Mouse (Mus musculus) neural tube, embryonic 13.5 days (tissue): ENCODE results near the gene Zfp710. TPM values are rescaled to one million over a fixed set of nuclear protein-coding genes. Genes with fewer than 3 reads are reported as not detected.

Source experiments
- ATAC-seq: fragments of 200-750 bp; cut with Nextera tagmentation; 2 replicates; pipeline ENCODE4 v1.8.0; 2017; ENCODE audit warnings: low read depth, mild to moderate bottlenecking, moderate TSS enrichment, moderate library complexity
- H3K27ac ChIP-seq: fragments of 300-500 bp; sonication (generic); replicated peaks from 2 replicates; pipeline ENCODE4 v1.5.1; 2015; ENCODE audit warnings: moderate library complexity, mild to moderate bottlenecking, inconsistent platforms
- H3K27me3 ChIP-seq: fragments of 300-500 bp; sonication (generic); 2 replicates; pipeline ENCODE4 v1.6.1; 2015; ENCODE audit warnings: mild to moderate bottlenecking, inconsistent platforms
- H3K36me3 ChIP-seq: fragments of 300-500 bp; sonication (generic); 2 replicates; pipeline ENCODE4 v1.6.1; 2015; ENCODE audit warnings: mild to moderate bottlenecking, inconsistent platforms
- H3K4me1 ChIP-seq: fragments of 300-500 bp; sonication (generic); replicated peaks from 2 replicates; pipeline ENCODE4 v1.6.1; 2015; ENCODE audit warnings: inconsistent platforms
- H3K4me2 ChIP-seq: fragments of 300-500 bp; sonication (generic); 2 replicates; pipeline ENCODE4 v1.6.1; 2015; ENCODE audit warnings: inconsistent platforms, mild to moderate bottlenecking, moderate library complexity
- H3K4me3 ChIP-seq: fragments of 300-500 bp; sonication (generic); 2 replicates; pipeline ENCODE4 v1.5.1; 2015; ENCODE audit warnings: mild to moderate bottlenecking, inconsistent platforms
- H3K9ac ChIP-seq: fragments of 300-500 bp; sonication (generic); 2 replicates; pipeline ENCODE4 v1.6.1; 2015; ENCODE audit warnings: moderate library complexity, mild to moderate bottlenecking, inconsistent platforms
- H3K9me3 ChIP-seq: fragments of 300-500 bp; sonication (generic); 2 replicates; pipeline ENCODE4 v1.6.1; 2016; ENCODE audit warnings: inconsistent platforms
- WGBS: fragments of 180-500 bp; shearing (Covaris S2); methylation state at CpG from one replicate; pipeline ENCODE4 v1.1.7; 2015; 5-methylcytosine and 5-hydroxymethylcytosine counted together
- polyA plus RNA-seq: library from polyadenylated mRNA; unstranded; fragments of >200 nt; fragmentation: Nextera tagmentation; extraction: Ambion mirVana; gene quantifications from 2 replicates; pipeline ENCODE4 v1.2.1, GENCODE M21; 2015

Gene Zfp710
- polyA plus RNA-seq, 1 experiment from 2014 or later: 15.0 TPM

DNA sequence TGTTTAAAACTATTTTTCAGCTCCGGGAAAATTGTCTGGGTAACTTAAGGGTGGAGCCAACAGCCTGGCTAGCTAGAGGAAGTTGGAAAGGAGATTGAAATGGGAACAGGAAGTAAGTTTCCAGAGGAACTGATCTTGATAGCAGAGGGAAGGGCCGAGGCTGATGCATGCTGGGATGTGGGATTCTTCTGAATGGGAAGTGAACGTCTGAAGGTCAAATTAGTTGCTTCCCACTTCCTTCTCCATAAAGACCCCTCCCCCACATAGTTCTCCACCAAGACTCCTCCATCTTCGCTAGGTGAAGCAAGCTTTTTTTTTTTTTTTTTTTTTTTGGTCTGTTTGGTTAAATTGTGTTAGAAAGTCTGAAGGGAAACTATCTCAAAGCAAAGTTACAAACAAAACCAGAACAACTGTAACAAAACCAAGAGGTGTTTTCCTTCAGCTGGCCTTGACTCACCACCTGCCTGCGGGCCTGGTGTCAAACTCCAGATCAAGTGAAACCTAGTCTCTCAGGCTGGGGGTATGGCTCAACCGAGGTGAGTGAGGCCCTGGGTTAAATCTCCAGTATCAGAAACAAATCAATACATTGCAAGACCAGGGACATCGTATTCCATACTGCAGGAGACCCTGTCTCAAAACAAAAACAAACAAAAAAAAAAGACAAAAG is 10.6 kb upstream of the Zfp710 start:
- H3K9ac ChIP-seq: no peak overlapping the region
- no peak overlapping the region for H3K4me2 ChIP-seq
- H3K4me1 ChIP-seq: no peaks in the 10 kb centered on the region
- no peak for ATAC-seq
- WGBS: 81% methylated on average over 7 of the region's 7 CpGs
- H3K27me3 ChIP-seq: no peaks in the 10 kb centered on the region
- H3K9me3 ChIP-seq: no peaks in the 10 kb centered on the region
- H3K4me3 ChIP-seq: no peak overlapping the region
- H3K27ac ChIP-seq: no peak overlapping the region
- H3K36me3 ChIP-seq: no peaks in the 10 kb centered on the region

DNA sequence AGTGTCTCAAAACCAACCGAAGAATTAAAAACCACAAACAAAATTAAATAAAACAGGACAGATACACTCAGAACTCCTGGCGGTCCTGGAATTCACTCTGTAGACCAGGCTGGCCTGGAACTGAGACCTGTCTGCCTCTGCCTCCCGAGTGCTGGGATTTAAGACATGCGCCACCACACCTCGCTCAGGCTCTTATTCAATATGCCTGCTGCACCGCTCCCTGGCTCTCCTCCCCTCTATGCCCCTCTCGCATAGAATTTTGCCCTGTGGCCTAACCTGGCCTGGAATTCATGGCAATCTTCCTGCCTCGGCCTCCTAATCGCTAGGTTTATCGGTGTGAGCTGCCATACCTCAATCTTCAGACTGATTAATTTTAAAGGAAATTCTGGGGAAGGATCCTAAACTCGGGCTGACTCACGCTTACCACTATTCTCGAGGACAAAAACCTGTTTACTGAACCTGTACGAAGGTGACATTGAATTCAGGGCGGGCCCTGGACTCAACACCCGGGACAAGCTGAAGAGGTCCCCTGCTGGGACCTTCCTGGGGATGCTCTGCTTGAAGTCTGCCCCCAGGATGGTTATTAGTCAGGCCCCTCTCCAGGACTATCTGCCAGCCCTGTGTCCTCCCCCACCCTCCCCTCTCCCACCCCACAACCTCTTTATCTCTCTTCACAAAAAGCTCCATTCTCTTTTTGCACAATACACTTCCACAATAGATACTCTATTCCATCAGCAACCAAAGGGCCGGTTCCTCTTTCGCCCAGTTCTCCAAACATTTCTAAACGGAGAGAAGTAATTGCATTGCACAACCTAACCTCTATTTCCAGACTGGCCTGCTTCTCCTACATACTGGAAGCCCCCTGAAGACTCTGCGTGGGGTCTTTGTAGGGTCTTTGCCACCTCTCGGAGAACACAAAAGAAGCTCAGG is 9.5 kb upstream of the Zfp710 start:
- H3K27ac ChIP-seq: no peak overlapping the region
- no peaks in the 10 kb centered on the region for H3K27me3 ChIP-seq
- WGBS: 66% methylated on average over 21 of the region's 21 CpGs
- no peaks in the 10 kb centered on the region for H3K9me3 ChIP-seq
- no peak overlapping the region for H3K4me2 ChIP-seq
- no peaks in the 10 kb centered on the region for H3K4me1 ChIP-seq
- ATAC-seq: no peak
- no peaks in the 10 kb centered on the region for H3K36me3 ChIP-seq
- no peak overlapping the region for H3K4me3 ChIP-seq
- no peak overlapping the region for H3K9ac ChIP-seq

DNA sequence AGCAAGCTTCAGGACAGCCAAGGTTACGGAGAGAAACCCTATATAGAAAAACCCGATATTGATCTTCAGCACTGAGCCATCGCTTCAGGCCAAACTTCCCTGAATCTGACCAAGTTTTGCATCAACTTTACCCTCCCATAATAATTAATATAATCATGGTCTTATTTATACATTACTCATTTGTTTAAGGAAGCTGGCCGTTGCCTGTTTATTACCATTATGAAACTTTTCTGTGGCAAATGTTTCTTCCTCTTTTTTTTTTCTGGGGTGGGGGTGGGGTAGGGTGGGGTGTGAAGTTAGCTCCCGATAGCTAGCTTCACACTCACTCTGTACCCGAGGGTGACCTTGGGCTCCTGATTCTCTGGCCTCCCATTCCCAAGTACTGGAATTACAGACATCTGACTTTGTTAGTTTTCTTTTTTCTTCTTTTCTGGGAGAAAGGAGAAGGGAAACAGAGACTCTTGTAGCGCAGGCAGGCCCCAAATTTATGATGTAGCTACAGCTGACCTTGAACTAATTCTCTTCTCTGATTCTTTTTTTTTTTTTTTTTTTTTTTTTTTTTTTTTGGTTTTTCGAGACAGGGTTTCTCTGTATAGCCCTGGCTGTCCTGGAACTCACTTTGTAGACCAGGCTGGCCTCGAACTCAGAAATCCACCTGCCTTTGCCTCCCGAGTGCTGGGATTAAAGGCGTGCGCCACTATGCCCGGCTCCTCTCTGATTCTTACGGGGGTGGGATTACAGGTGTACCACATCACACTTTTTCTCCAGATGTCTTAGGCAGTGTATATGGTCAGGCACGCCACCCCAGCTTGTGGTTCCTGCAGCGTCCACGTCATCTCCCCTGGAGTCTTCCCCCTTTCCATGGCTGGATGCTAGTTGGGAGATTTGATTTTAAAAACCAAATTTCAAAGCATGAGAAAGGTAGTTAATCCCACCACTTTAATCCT is 5.8 kb upstream of the Zfp710 start:
- WGBS: 89% methylated on average over 16 of the region's 17 CpGs
- Histone ChIP-seq H3K27ac (no peak overlapping the region), H3K4me3 (no peak overlapping the region), H3K9ac (no peak overlapping the region), H3K4me2 (no peak overlapping the region), H3K27me3 (no peaks in the 10 kb centered on the region), H3K36me3 (no peaks in the 10 kb centered on the region), H3K4me1 (no peaks in the 10 kb centered on the region), H3K9me3 (no peaks in the 10 kb centered on the region)
- no peak for ATAC-seq

DNA sequence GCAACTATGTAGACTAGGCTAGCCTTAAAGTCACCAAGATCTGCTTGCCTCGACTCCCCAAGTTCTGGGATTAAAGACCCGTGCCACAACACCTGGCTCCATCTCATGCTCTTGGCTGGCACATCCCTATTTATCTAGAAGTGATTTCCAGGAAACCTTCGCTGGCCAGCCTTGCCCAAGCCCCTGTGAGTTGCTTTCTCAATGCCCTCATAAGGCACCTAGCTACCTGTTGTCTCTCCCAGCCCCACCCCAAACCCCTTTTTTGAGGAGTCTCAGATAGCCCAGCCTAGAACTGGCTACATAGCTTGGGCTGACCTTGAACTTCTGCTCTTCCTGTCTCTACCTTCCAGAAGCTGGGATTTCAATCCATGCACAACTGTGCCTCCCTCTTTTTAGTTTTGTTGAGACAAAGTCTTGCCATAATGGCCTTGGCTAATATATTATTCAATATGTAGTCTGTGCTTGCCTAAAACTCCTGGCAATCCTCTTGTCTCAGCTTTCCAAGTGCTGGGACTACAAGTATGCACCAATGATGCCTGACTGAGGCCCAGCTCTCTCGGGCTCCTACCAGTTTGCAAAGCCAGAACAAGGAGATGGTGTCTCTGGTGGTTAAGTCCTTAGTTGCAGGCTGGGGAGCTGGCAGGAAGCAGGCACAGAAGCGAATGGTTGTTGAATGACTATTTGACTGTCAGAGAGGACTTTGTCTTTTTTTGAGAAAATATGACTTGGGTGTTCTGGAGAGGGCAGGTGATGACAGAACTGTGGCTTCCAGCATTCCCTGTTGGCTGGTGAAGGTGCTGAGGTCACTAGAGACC is 786 bp upstream of the Zfp710 start:
- H3K9me3 ChIP-seq: no peaks in the 10 kb centered on the region
- peak overlapping the region; percentile 87 for H3K4me3 ChIP-seq
- H3K4me2 ChIP-seq: peak overlapping the region; percentile 96
- H3K27me3 ChIP-seq: no peaks in the 10 kb centered on the region
- WGBS: 70% methylated on average over 5 of the region's 5 CpGs
- peak overlapping the region; percentile 98 for H3K27ac ChIP-seq
- ATAC-seq: 0 out of 2 replicates have a peak, but pooled peaks have one; percentile 2
- H3K9ac ChIP-seq: no peak overlapping the region
- peaks cover 34% of the 10 kb centered on the region for H3K4me1 ChIP-seq
- H3K36me3 ChIP-seq: no peaks in the 10 kb centered on the region

DNA sequence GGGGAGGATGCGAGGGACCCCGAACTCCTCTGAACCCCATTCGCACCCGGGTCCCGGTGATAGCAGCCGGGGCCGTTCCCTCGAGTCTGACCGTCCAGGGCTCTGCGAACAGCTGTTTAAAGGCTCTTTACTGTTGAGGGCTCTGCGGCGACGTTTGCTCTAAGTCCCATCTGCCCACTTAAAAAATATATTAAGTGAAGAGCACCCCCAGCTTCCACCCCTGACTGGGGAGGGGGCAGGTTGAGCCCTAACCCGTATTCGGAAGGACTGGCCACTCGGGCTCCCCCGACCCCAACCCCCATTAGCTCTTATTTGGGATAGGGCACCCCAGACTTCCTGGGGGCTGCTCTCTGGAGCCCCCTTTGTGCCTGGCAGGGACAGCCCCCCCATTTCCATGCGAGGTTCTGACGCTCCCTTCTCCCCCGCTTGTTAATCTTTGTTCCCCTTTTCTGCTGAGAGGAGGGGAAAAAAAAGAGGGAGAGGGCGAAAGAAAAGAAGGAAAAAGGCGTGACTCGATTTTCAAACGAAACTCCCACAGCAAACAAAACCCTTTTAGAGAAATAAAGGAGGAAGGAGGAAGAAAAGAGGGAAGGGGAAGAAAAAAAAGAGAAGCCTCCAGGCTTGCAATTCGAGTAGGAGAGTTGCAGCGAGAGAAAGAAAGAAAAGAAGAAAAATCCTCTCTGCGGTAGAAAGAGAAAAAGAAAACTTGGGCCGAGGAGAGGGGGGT is 940 bp downstream of the Zfp710 start:
- peak overlapping the region; percentile 96 for H3K4me2 ChIP-seq
- no peaks in the 10 kb centered on the region for H3K36me3 ChIP-seq
- H3K4me1 ChIP-seq: peaks cover 47% of the 10 kb centered on the region
- under 1% methylated on average over 28 of the region's 28 CpGs for WGBS
- peak overlapping the region; percentile 98 for H3K27ac ChIP-seq
- no peaks in the 10 kb centered on the region for H3K27me3 ChIP-seq
- H3K9me3 ChIP-seq: no peaks in the 10 kb centered on the region
- H3K4me3 ChIP-seq: peak overlapping the region; percentile 87
- ATAC-seq: 0 out of 2 replicates have a peak, but pooled peaks have one; percentile 9
- H3K9ac ChIP-seq: peak overlapping the region; percentile 94

DNA sequence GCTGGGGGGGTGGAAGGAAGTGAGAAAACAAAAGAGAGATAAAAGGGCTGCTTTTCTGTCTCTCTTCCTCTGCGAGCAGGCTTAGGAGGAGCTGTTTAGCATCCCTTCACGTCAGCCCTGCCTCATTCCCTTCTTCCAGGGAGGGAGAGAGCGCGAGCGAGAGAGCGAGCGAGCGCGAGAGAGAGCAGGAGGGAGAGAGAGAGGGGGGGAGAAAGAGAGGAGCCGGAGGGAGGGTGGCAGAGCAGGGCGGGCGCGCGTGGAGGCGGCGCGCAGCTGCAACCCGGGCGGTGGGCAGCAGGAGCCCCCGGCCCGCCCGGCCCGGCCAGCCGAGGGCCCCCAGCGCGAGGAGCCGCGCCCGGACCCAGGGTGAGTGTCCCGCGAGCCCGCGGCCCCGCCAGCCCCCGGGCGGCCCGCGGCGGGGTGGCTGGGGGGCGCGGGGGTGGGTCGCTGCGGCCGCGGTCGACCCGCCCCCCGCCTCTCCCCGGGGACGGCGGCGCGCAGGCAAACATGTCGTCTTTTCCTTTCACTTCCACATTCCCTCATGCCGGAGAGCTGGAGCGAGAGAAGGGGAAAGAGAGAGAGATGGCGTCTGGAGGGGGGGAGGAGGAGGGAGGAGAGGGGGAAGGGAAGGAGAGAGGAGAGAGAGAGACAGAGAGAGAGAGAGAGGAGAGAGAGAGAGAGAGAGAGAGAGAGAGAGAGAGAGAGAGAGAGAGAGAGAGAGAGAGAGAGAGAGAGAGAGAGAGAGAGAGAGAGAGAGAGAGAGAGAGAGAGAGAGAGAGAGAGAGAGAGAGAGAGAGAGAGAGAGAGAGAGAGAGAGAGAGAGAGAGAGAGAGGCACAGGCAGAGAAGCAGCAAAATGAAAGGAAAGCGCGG is 1.7 kb downstream of the Zfp710 start:
- H3K27ac ChIP-seq: peak overlapping the region; percentile 98
- peaks cover 52% of the 10 kb centered on the region for H3K4me1 ChIP-seq
- H3K27me3 ChIP-seq: no peaks in the 10 kb centered on the region
- H3K36me3 ChIP-seq: no peaks in the 10 kb centered on the region
- WGBS: 2% methylated on average over 35 of the region's 59 CpGs
- no peaks in the 10 kb centered on the region for H3K9me3 ChIP-seq
- ATAC-seq: peak; percentile 57
- peak overlapping the region; percentile 94 for H3K9ac ChIP-seq
- peak overlapping the region; percentile 96 for H3K4me2 ChIP-seq
- H3K4me3 ChIP-seq: peak overlapping the region; percentile 87

DNA sequence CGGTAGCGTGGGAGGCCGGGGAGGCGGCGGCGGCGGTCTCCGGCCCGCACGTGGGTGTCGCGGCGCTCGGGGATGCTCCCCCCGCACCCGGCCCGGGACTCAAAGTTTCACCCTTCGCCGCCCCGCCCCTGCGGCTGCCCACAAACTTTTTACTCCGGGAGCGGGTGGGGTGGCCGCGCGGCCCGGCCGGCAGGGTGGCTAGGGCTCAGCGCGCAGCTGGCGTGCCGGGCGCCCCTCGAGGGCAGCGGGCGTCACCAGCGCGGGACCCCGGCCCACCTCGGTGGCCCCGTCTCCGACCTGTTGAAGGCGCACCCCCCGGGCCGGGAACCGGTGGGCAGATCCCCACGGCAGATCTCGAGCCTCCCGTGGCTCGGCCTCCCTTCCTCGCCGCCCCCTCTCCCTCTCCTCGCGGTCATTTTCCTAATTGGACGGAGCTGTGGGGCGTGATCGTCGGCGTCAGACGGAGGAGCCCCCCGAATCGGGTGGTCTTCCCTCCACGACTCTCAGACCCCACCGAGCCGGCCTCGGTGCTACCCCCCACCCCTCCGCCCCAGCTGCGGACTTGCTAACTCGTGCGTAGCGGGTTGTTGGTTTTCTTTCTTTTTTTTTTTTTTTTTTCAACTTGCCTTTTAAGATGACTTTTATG is 2.5 kb downstream of the Zfp710 start:
- Histone ChIP-seq H3K4me1 (peaks cover 60% of the 10 kb centered on the region), H3K4me2 (peak overlapping the region; percentile 96), H3K27ac (peak overlapping the region; percentile 98), H3K9me3 (no peaks in the 10 kb centered on the region), H3K27me3 (no peaks in the 10 kb centered on the region), H3K36me3 (no peaks in the 10 kb centered on the region), H3K9ac (peak overlapping the region; percentile 94), H3K4me3 (peak overlapping the region; percentile 87)
- under 1% methylated on average over 59 of the region's 71 CpGs for WGBS
- ATAC-seq: 0 out of 2 replicates have a peak, but pooled peaks have one; percentile 1

DNA sequence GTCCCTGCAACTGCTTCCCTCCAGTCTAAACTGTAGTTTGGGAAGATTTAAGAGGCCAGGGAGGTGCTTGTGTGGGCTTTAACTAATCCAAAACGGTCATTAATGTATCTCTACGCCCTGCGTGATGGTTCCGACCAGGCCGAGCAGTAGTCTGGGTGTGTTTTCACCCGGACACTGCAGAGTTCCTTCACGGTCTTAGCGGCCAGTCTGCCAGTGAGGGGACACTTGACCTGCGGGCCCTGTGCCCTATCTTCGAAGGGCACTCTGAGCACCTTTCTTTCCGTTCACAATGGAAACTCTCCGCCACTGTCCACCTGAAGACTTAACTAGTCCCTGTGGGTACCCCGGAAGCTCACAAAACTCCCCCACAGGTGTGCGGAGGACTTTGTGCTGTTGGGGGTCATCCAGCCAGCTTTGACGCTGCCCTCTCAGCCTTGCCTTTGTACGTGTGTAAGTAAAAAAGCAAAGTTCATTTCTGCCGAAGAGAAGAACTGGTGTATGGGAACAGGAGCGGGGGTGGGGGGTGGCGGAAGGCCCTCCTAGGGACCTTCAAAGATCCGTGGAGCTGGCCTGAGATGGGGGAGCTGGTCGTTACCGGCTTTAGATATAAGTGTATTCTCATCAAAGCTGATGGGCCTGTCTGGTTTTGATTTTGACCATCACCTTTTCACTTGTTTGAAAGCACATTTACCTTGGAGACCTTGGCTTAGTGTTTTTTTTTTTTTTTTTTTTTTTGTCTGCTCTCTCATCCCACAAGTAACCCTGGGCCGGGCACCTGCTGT is 3.2 kb downstream of the Zfp710 start:
- H3K9me3 ChIP-seq: no peaks in the 10 kb centered on the region
- no peak for ATAC-seq
- H3K4me1 ChIP-seq: peaks cover 67% of the 10 kb centered on the region
- peak overlapping the region; percentile 96 for H3K4me2 ChIP-seq
- peak overlapping the region; percentile 98 for H3K27ac ChIP-seq
- peak overlapping the region; percentile 87 for H3K4me3 ChIP-seq
- 4% methylated on average over 23 of the region's 23 CpGs for WGBS
- no peaks in the 10 kb centered on the region for H3K27me3 ChIP-seq
- no peaks in the 10 kb centered on the region for H3K36me3 ChIP-seq
- peak overlapping the region; percentile 94 for H3K9ac ChIP-seq

DNA sequence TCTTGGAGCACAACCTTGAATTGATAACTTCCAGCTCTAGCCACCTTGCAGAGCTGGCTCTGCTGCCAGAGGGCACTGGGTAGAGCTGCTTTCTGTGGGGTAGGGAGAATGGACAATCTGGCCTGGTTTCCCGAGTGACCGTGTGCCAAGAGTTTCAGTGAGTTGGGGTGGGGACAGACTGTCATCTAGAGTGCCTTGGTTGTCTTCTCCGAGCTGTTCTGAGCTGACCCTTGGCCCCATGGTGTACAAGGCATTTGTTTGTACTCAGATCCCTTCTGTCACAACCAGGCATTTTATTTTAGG is 3.8 kb downstream of the Zfp710 start:
- no peak for ATAC-seq
- Histone ChIP-seq H3K36me3 (no peaks in the 10 kb centered on the region), H3K4me3 (peak overlapping the region; percentile 87), H3K4me1 (peaks cover 72% of the 10 kb centered on the region), H3K27ac (no peak overlapping the region), H3K4me2 (peak overlapping the region; percentile 96), H3K9ac (peak overlapping the region; percentile 94), H3K9me3 (no peaks in the 10 kb centered on the region), H3K27me3 (no peaks in the 10 kb centered on the region)
- 20% methylated on average over 3 of the region's 3 CpGs for WGBS
